Mouse (Mus musculus): Measurements from ENCODE around the gene Il17ra.

DNA sequence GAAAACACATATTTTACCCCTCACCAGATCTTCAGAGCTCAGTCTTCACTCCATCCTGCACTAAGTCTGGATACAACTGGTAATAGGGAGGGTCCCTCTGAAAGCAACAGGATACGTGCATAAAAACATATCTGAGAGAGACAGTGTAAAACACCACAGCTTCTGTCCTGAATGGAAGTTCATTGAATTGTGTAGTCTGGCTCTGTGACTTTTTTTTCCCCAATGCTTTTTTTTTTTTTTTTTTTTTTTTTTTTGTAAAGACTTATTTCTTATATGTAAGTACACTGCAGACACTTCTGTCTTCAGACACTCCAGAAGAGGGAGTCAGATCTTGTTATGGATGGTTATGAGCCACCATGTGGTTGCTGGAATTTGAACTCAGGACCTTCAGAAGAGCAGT lies 69.5 kb downstream of the Il17ra start:
- TF ChIP-seq CTCF (IDR thresholded peaks at IDR 0.05; ENCODE audit: low read depth) (no peak), EP300 (optimal IDR thresholded peaks at IDR 0.05) (no peak)
